Mouse (Mus musculus) 416B (cell line): Measurements from ENCODE around the gene Zdhhc14.

ENCODE experiments used
- DNase-seq: peaks from one replicate; pipeline ENCODE4 v3.0.0; 2011; ENCODE audit warnings: low read depth

Zdhhc14 gene

GRCm38 (mm10) chr17:5733400-5733799, 241.0 kb downstream of the Zdhhc14 start:
- DNase-seq = peak; percentile 62

GRCm38 (mm10) chr17:5741061-5741460, 248.7 kb downstream of the Zdhhc14 start:
- no peak for DNase-seq

- no peak for DNase-seq
These were observed 251.7 kb downstream of the Zdhhc14 start for GRCm38 (mm10) chr17:5744016-5744415.

GRCm38 (mm10) chr17:5746378-5746777, 254.0 kb downstream of the Zdhhc14 start:
- DNase-seq = no peak

- DNase-seq = peak; percentile 73
These were observed 255.5 kb downstream of the Zdhhc14 start for GRCm38 (mm10) chr17:5747539-5748500.

GRCm38 (mm10) chr17:5748501-5748894, 256.1 kb downstream of the Zdhhc14 start:
- peak; percentile 72 for DNase-seq

- no peak for DNase-seq
These were observed 257.9 kb downstream of the Zdhhc14 start for GRCm38 (mm10) chr17:5750278-5750677.

GRCm38 (mm10) chr17:5751066-5751465, 258.7 kb downstream of the Zdhhc14 start:
- DNase-seq = no peak

GRCm38 (mm10) chr17:5752322-5752715, 260.0 kb downstream of the Zdhhc14 start:
- no peak for DNase-seq

GRCm38 (mm10) chr17:5752716-5753585, 260.6 kb downstream of the Zdhhc14 start:
- peak; percentile 44 for DNase-seq

GRCm38 (mm10) chr17:5755489-5755888, 263.1 kb downstream of the Zdhhc14 start:
- no peak for DNase-seq

- DNase-seq = no peak
These were observed 263.7 kb downstream of the Zdhhc14 start for GRCm38 (mm10) chr17:5756065-5756464.

GRCm38 (mm10) chr17:5756855-5757254, 264.5 kb downstream of the Zdhhc14 start:
- DNase-seq = no peak

- DNase-seq = no peak
These were observed 271.4 kb downstream of the Zdhhc14 start for GRCm38 (mm10) chr17:5763768-5764167.

- DNase-seq = no peak
These were observed 271.9 kb downstream of the Zdhhc14 start for GRCm38 (mm10) chr17:5764270-5764669.

GRCm38 (mm10) chr17:5765746-5766145, 273.4 kb downstream of the Zdhhc14 start:
- no peak for DNase-seq

GRCm38 (mm10) chr17:5768164-5768705, 275.9 kb downstream of the Zdhhc14 start:
- DNase-seq = no peak

GRCm38 (mm10) chr17:5768810-5769520, 276.6 kb downstream of the Zdhhc14 start:
- no peak for DNase-seq

GRCm38 (mm10) chr17:5769776-5770175, 277.4 kb downstream of the Zdhhc14 start:
- DNase-seq = no peak

GRCm38 (mm10) chr17:5770265-5771249, 278.2 kb downstream of the Zdhhc14 start:
- DNase-seq = no peak
